In genomic region chr2:146310760-146311159, GRCm38 (mm10) we compare ENCODE assay signal across 12 mouse cellular contexts.
"Had no signal": no experiment of that assay in that cellular context is flagged by ENCODE, and none has a peak within 500 bp of the region (broad histone marks: within the 10 kb centered on the region; RNA-seq: fewer than 3 reads in every experiment).

No protein-coding gene starts in this region.

- H3K9me3 ChIP-seq: limb, embryonic 10.5 days; limb, embryonic 13.5 days; liver, embryonic 13.5 days; midbrain, embryonic 12.5 days; midbrain, embryonic 15.5 days; neural tube, embryonic 13.5 days had no signal

- H3K27ac ChIP-seq: limb, embryonic 10.5 days; limb, embryonic 13.5 days; liver, embryonic 13.5 days; macrophage; midbrain, embryonic 12.5 days; midbrain, embryonic 15.5 days; neural tube, embryonic 13.5 days had no signal

- DNase-seq: liver, embryonic 13.5 days; right cerebral cortex, postnatal 25 days; thymus, postnatal 36 days had no signal

- H3K9ac ChIP-seq: limb, embryonic 13.5 days; liver, embryonic 13.5 days; lung, embryonic 14.5 days; midbrain, embryonic 12.5 days; midbrain, embryonic 15.5 days; neural tube, embryonic 13.5 days had no signal

- H3K4me3 ChIP-seq: limb, embryonic 10.5 days; limb, embryonic 13.5 days; liver, embryonic 13.5 days; midbrain, embryonic 12.5 days; midbrain, embryonic 15.5 days; myocyte; neural tube, embryonic 13.5 days had no signal

- ATAC-seq: lung, postnatal 0 days had no signal

- H3K4me2 ChIP-seq: limb, embryonic 13.5 days; liver, embryonic 13.5 days; lung, embryonic 14.5 days; midbrain, embryonic 12.5 days; midbrain, embryonic 15.5 days; neural tube, embryonic 13.5 days had no signal

- H3K4me1 ChIP-seq: limb, embryonic 13.5 days; liver, embryonic 13.5 days; midbrain, embryonic 15.5 days had no signal

- H3K27me3 ChIP-seq: limb, embryonic 13.5 days; liver, embryonic 13.5 days; midbrain, embryonic 12.5 days; midbrain, embryonic 15.5 days; neural tube, embryonic 13.5 days had no signal

- H3K36me3 ChIP-seq: limb, embryonic 10.5 days; limb, embryonic 13.5 days; midbrain, embryonic 12.5 days; midbrain, embryonic 15.5 days; neural tube, embryonic 13.5 days had no signal
